Mouse (Mus musculus): ENCODE results near the gene Mcm2. TPM values are rescaled to one million over a fixed set of nuclear protein-coding genes. Genes with fewer than 3 reads are reported as not detected.

Gene Mcm2
- total and polyA plus RNA-seq, 2 experiments from 2014 or later = 14.1 to 19.3 TPM

DNA sequence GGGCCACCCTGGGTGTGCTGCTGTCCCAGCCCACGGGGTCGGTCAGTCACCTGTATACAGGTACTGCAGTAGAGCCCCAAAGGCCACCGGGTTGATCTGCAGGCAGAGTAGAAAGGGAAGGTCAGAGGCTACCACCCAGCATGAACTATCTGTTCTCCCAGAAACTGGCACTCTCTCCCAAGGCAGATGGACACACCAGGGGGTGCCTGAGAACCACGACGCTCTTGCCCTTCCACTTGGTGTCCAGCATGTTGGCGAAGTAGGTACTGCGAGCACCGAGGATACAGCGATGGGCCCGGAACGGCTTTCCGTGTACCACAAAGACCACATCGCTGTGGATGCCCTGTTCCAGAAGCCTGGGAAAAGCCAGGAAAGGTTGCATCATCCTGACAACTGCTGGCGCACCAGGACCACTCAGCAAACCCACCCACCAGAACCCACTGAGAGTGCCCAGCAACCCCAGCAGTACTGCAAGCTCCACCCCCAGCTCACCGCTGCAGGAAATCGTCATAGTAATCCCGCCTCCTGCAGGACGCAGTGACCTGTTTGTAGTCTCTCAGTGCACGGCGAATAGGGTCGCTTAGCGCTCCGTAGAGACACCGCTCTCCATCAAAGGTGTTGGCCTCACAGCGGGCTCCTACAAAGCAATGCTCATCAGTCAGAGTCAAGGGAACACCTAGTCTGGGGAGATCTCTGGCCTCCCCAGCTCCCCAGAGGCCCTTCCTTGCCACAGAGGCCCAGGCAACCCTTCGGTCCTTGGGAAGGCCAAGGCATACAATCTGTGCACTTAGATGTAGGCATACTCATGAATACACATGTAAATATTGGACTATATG is 59.2 kb downstream of the Mcm2 start:
- ATAC-seq = no peak
- Histone ChIP-seq H3K4me2 (ENCODE audit: low read depth) (no peak overlapping the region), H3K9me3 (ENCODE audit: low read length) (no peaks in the 10 kb centered on the region), H3K27me3 (ENCODE audit: insufficient read depth, low read length) (no peaks in the 10 kb centered on the region), H3K4me3 (ENCODE audit: low read depth, low read length) (no peak overlapping the region), H3K4me1 (ENCODE audit: insufficient read depth) (peaks cover 12% of the 10 kb centered on the region), H3K9ac (no peak overlapping the region), H3K36me3 (ENCODE audit: insufficient read depth) (peaks cover 47% of the 10 kb centered on the region), H3K27ac (ENCODE audit: low read depth, low read length) (no peak overlapping the region)
- WGBS = 86% methylated on average over 26 of the region's 26 CpGs
- no peak for DNase-seq
- TF ChIP-seq CTCF (IDR thresholded peaks at IDR 0.05; ENCODE audit: low read depth) = no peak

DNA sequence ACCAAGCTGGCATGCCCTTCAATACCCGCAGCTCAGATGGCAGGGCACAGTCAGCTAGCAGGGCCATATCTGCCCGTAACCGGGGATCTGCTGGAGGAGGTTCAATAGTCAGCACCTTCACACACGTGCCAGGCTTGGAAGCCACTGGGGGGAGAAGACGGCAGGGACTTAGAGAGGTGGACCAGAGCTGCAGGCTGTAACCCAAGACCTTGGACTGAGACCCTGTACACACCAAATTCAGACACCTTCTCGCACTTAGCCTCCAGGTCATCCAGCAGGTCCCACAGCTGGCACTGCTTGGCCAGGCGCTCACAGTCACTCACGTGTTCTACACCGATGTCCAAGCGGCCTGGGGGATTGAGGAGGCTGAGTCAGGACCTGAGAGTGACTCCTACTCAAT is 60.0 kb downstream of the Mcm2 start:
- no peak for ATAC-seq

DNA sequence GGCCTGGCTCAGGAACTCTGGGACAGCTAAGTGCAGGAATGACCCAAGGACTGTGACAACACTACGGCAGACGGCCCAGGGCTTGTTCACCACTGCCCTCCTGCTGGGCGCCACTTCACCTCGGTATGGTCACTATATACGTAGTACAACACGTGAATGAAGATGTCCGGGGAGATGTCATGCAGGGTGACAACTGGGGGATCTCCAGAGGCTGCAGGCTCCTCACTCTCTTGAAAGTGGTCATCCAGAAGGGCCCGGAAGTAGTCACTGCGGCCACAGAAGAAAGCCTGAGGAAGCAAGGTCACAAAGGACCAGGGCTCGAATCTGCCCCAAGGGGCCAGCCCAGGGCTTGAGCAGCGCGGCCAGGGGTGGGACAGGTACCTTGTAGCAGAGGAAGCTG is 60.6 kb downstream of the Mcm2 start:
- peaks cover 12% of the 10 kb centered on the region for H3K4me1 ChIP-seq (ENCODE audit: insufficient read depth)
- no peak for ATAC-seq
- H3K4me3 ChIP-seq (ENCODE audit: low read depth, low read length) = no peak overlapping the region
- no peaks in the 10 kb centered on the region for H3K27me3 ChIP-seq (ENCODE audit: insufficient read depth, low read length)
- WGBS = 89% methylated on average over 12 of the region's 12 CpGs
- H3K9me3 ChIP-seq (ENCODE audit: low read length) = no peaks in the 10 kb centered on the region
- H3K27ac ChIP-seq (ENCODE audit: low read depth, low read length) = no peak overlapping the region
- H3K36me3 ChIP-seq (ENCODE audit: insufficient read depth) = peaks cover 40% of the 10 kb centered on the region
- no peak for TF ChIP-seq CTCF (IDR thresholded peaks at IDR 0.05; ENCODE audit: low read depth)
- H3K4me2 ChIP-seq (ENCODE audit: low read depth) = no peak overlapping the region
- no peak overlapping the region for H3K9ac ChIP-seq
- DNase-seq = no peak

More for the DNA sequence above, 60.0 kb downstream of the Mcm2 start:
- H3K9me3 ChIP-seq (ENCODE audit: low read length) = no peaks in the 10 kb centered on the region
- no peak overlapping the region for H3K9ac ChIP-seq
- H3K4me3 ChIP-seq (ENCODE audit: low read depth, low read length) = no peak overlapping the region
- no peak for DNase-seq
- WGBS = 93% methylated on average over 10 of the region's 10 CpGs
- H3K4me2 ChIP-seq (ENCODE audit: low read depth) = no peak overlapping the region
- no peaks in the 10 kb centered on the region for H3K27me3 ChIP-seq (ENCODE audit: insufficient read depth, low read length)
- peaks cover 12% of the 10 kb centered on the region for H3K4me1 ChIP-seq (ENCODE audit: insufficient read depth)
- no peak for TF ChIP-seq CTCF (IDR thresholded peaks at IDR 0.05; ENCODE audit: low read depth)
- H3K27ac ChIP-seq (ENCODE audit: low read depth, low read length) = no peak overlapping the region
- H3K36me3 ChIP-seq (ENCODE audit: insufficient read depth) = peaks cover 40% of the 10 kb centered on the region

DNA sequence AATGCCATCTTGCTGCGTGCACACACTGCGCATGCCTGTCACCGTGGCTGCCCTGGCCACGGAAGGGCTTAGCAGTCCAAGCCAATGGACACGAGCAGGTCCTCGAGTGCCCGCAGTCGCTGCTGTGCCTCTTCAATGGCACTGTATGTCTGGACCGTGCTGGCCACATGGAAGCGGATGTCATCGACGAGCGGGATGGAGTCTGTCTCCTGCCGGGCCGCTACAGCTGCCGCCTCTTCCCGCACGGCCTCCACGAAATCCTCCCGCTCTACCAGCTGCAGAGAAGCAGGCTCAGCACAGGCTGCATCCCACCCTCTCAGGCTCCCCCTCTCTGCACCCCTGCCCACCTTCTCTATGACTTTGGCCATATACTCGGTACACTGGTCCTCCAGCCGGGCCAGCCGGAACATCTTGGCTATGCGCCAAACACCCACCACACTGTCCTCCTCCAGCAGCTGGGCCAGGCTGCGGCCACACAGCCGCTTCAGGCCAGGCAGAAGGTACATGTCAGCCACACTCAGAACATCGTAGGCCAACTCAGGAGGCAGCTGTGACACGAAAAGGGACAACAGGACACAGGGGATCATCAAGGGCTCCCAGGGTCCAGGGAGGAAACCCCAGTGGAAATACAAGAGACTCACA is 62.3 kb downstream of the Mcm2 start:
- ATAC-seq = no peak
- no peak for DNase-seq
- Histone ChIP-seq H3K27me3 (ENCODE audit: insufficient read depth, low read length) (no peaks in the 10 kb centered on the region), H3K4me1 (ENCODE audit: insufficient read depth) (peaks cover 12% of the 10 kb centered on the region), H3K4me2 (ENCODE audit: low read depth) (no peak overlapping the region), H3K27ac (ENCODE audit: low read depth, low read length) (no peak overlapping the region), H3K4me3 (ENCODE audit: low read depth, low read length) (no peak overlapping the region), H3K36me3 (ENCODE audit: insufficient read depth) (peaks cover 40% of the 10 kb centered on the region), H3K9me3 (ENCODE audit: low read length) (no peaks in the 10 kb centered on the region), H3K9ac (no peak overlapping the region)
- TF ChIP-seq CTCF (IDR thresholded peaks at IDR 0.05; ENCODE audit: low read depth) = no peak
- WGBS = 89% methylated on average over 28 of the region's 28 CpGs

DNA sequence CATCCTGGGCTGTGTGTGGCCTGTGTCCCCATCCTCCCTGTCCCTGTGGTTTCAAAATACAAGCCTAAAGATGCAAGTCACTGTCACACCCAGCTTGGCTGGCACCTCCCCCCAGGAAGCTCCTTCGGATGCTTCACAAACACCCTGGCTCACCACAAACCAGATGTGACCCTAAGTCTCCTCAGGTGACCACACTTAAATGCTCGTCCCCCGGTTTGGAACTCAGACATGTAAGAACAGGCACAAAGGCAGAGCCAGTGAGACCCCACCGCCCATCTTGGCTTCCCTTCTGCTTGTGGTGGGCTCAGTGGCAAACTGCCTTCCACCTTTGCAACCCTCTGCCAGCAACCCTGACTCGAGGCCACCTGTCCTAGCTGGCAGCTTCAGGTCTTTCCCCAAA is 63.5 kb downstream of the Mcm2 start:
- TF ChIP-seq CTCF (IDR thresholded peaks at IDR 0.05; ENCODE audit: low read depth) = no peak
- WGBS = 84% methylated on average over 5 of the region's 5 CpGs

More for the DNA sequence above, 63.5 kb downstream of the Mcm2 start:
- Histone ChIP-seq H3K9me3 (ENCODE audit: low read length) (no peaks in the 10 kb centered on the region), H3K27me3 (ENCODE audit: insufficient read depth, low read length) (no peaks in the 10 kb centered on the region), H3K27ac (ENCODE audit: low read depth, low read length) (no peak overlapping the region), H3K4me2 (ENCODE audit: low read depth) (no peak overlapping the region), H3K4me3 (ENCODE audit: low read depth, low read length) (no peak overlapping the region), H3K4me1 (ENCODE audit: insufficient read depth) (no peaks in the 10 kb centered on the region), H3K36me3 (ENCODE audit: insufficient read depth) (peaks cover 40% of the 10 kb centered on the region), H3K9ac (no peak overlapping the region)
- DNase-seq = no peak
- no peak for ATAC-seq

Other genes starting within 250 kb of the Mcm2 start
- gene Mgll, start 174.4 kb downstream of the Mcm2 start, total RNA-seq (2014; rRNA removed) = 35.1 and 37.5 TPM in 2 replicates
- gene Mgll, start 174.4 kb downstream of the Mcm2 start, polyA plus RNA-seq (2015; fragmentation: Nextera tagmentation; extraction: Ambion mirVana) = 48.7 and 60.7 TPM in 2 replicates
- gene Abtb1, start 56.8 kb downstream of the Mcm2 start, total RNA-seq (2014; rRNA removed) = 37.0 and 50.5 TPM in 2 replicates
- 30.4 and 31.1 TPM in 2 replicates for gene Abtb1, start 56.8 kb downstream of the Mcm2 start, polyA plus RNA-seq (2015; fragmentation: Nextera tagmentation; extraction: Ambion mirVana)
- gene Podxl2, start 23.7 kb downstream of the Mcm2 start, total RNA-seq (2014; rRNA removed) = 917 and 954 TPM in 2 replicates
- gene Podxl2, start 23.7 kb downstream of the Mcm2 start, polyA plus RNA-seq (2015; fragmentation: Nextera tagmentation; extraction: Ambion mirVana) = 702 and 718 TPM in 2 replicates
- gene Tpra1, start 3.5 kb upstream of the Mcm2 start, total RNA-seq (2014; rRNA removed) = 45.0 and 69.2 TPM in 2 replicates
- gene Tpra1, start 3.5 kb upstream of the Mcm2 start, polyA plus RNA-seq (2015; fragmentation: Nextera tagmentation; extraction: Ambion mirVana) = 35.0 and 41.4 TPM in 2 replicates